Mouse (Mus musculus): ENCODE results near the gene Chd2. TPM values are rescaled to one million over a fixed set of nuclear protein-coding genes. Genes with fewer than 3 reads are reported as not detected.

Chd2 gene
- polyA plus RNA-seq, 1 experiment from 2014 or later, result 44.7 TPM

DNA sequence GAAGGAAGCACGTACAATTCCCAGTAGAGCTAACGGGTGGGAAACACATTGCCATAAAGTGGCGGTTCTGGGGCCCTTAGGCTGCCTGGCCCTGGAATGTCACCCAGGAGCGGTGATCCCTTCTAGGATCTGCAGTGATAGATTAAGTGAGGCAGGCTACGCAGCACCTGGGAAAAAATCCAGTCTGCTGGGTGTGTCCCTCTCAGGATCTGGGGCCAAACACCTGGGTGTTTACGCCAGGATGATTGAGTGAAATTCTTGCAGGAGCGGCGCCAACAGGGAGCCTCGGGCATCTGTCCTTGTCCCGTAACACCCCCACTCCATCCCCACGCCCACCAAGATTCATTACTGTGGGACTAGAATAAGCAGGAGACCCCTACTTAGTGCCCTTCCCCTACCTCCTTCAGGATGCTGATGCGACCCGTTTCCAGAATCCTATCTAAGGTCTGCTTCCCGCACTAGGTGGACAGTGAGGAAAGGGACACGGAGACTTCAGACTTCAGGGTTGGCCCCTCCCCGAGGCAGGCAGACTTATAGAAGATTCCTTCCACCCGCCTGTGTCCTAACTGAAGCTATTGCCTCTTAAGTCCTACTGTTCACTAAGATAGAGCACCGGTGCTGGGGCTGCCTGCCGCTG, 142.7 kb downstream of the Chd2 start:
- DNase-seq (ENCODE audit: low spot score) (no peak), ATAC-seq (ENCODE audit: insufficient read depth, low FRiP score, low TSS enrichment) (no peak)
- peak overlapping the region; percentile 87 for H3K27ac ChIP-seq (ENCODE audit: low read depth, low read length)
- peak overlapping the region; percentile 35 for H3K9ac ChIP-seq (ENCODE audit: low read length)
- no peaks in the 10 kb centered on the region for H3K9me3 ChIP-seq (ENCODE audit: control insufficient read depth, low read length)
- H3K36me3 ChIP-seq (ENCODE audit: control insufficient read depth, insufficient read depth, low read length), result peaks cover 2% of the 10 kb centered on the region; the same call in 1 of the 2 replicates
- peak overlapping the region; percentile 22 for H3K4me3 ChIP-seq (ENCODE audit: low read depth, low read length)
- H3K27me3 ChIP-seq (ENCODE audit: control insufficient read depth, insufficient read depth, low read length), result no peaks in the 10 kb centered on the region
- peaks cover 79% of the 10 kb centered on the region for H3K4me1 ChIP-seq (ENCODE audit: control insufficient read depth, insufficient read depth, low read length)
- WGBS, result 3% methylated on average over 19 of the region's 19 CpGs
- peak overlapping the region; percentile 59 for H3K4me2 ChIP-seq (ENCODE audit: low read depth)

DNA sequence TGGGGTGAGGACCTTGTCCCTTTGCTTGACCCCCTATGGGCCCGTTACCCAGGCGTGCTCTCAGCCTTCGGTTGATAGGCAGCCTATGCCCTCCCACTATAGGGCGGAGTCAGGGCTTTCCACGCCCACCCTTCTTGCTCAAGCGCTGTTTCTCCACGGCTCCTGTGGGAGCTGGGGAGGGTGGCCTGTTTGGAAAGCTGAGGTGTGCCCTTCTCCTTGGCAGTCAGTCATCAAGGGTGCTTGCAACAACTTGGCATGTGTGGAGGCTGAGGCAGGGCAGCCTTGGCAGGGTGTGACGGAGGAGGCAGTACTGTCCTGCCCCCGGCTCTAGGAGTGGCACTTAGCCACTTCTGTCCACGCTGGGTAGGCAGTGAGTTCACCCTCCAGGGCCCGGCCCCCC, 143.3 kb downstream of the Chd2 start:
- peak overlapping the region; percentile 22; the same call in 1 of the 2 replicates for H3K4me3 ChIP-seq (ENCODE audit: low read depth, low read length)
- no peak; the same call in 1 of the 2 replicates for ATAC-seq (ENCODE audit: insufficient read depth, low FRiP score, low TSS enrichment)
- no peaks in the 10 kb centered on the region for H3K27me3 ChIP-seq (ENCODE audit: control insufficient read depth, insufficient read depth, low read length)
- H3K9ac ChIP-seq (ENCODE audit: low read length), result peak overlapping the region; percentile 35; the same call in 1 of the 2 replicates
- H3K36me3 ChIP-seq (ENCODE audit: control insufficient read depth, insufficient read depth, low read length), result peaks cover 2% of the 10 kb centered on the region; the same call in 1 of the 2 replicates
- H3K9me3 ChIP-seq (ENCODE audit: control insufficient read depth, low read length), result no peaks in the 10 kb centered on the region
- 9% methylated on average over 11 of the region's 11 CpGs for WGBS
- H3K4me1 ChIP-seq (ENCODE audit: control insufficient read depth, insufficient read depth, low read length), result peaks cover 75% of the 10 kb centered on the region
- H3K4me2 ChIP-seq (ENCODE audit: low read depth), result peak overlapping the region; percentile 59
- DNase-seq (ENCODE audit: low spot score), result peak; percentile 79
- H3K27ac ChIP-seq (ENCODE audit: low read depth, low read length), result peak overlapping the region; percentile 87

- WGBS, result 46% methylated on average over 4 of the region's 4 CpGs
- H3K9me3 ChIP-seq (ENCODE audit: control insufficient read depth, low read length), result no peaks in the 10 kb centered on the region
- peak overlapping the region; percentile 90 for H3K4me3 ChIP-seq (ENCODE audit: low read depth, low read length)
- ATAC-seq (ENCODE audit: insufficient read depth, low FRiP score, low TSS enrichment), result no peak
- peak overlapping the region; percentile 92 for H3K4me2 ChIP-seq (ENCODE audit: low read depth)
- peak overlapping the region; percentile 96; the same call in 1 of the 2 replicates for H3K27ac ChIP-seq (ENCODE audit: low read depth, low read length)
- DNase-seq (ENCODE audit: low spot score), result peak; percentile 15
- 0 out of 2 replicates have a peak, but pooled peaks cover 2% of the 10 kb centered on the region for H3K36me3 ChIP-seq (ENCODE audit: control insufficient read depth, insufficient read depth, low read length)
- H3K9ac ChIP-seq (ENCODE audit: low read length), result peak overlapping the region; percentile 97
- H3K4me1 ChIP-seq (ENCODE audit: control insufficient read depth, insufficient read depth, low read length), result peaks cover 57% of the 10 kb centered on the region
- no peaks in the 10 kb centered on the region for H3K27me3 ChIP-seq (ENCODE audit: control insufficient read depth, insufficient read depth, low read length)
Observed at GRCm38 (mm10) chr7:73394013-73394409, 147.6 kb downstream of the Chd2 start.

GRCm38 (mm10) chr7:73393307-73394012, 148.2 kb downstream of the Chd2 start:
- no peaks in the 10 kb centered on the region for H3K9me3 ChIP-seq (ENCODE audit: control insufficient read depth, low read length)
- 0 out of 2 replicates have a peak, but pooled peaks cover 2% of the 10 kb centered on the region for H3K36me3 ChIP-seq (ENCODE audit: control insufficient read depth, insufficient read depth, low read length)
- DNase-seq (ENCODE audit: low spot score), result peak; percentile 61
- H3K4me3 ChIP-seq (ENCODE audit: low read depth, low read length), result peak overlapping the region; percentile 90
- H3K9ac ChIP-seq (ENCODE audit: low read length), result peak overlapping the region; percentile 97
- H3K4me2 ChIP-seq (ENCODE audit: low read depth), result peak overlapping the region; percentile 92
- no peaks in the 10 kb centered on the region for H3K27me3 ChIP-seq (ENCODE audit: control insufficient read depth, insufficient read depth, low read length)
- peak overlapping the region; percentile 96 for H3K27ac ChIP-seq (ENCODE audit: low read depth, low read length)
- ATAC-seq (ENCODE audit: insufficient read depth, low FRiP score, low TSS enrichment), result no peak
- H3K4me1 ChIP-seq (ENCODE audit: control insufficient read depth, insufficient read depth, low read length), result peaks cover 51% of the 10 kb centered on the region
- WGBS, result 35% methylated on average over 9 of the region's 9 CpGs

DNA sequence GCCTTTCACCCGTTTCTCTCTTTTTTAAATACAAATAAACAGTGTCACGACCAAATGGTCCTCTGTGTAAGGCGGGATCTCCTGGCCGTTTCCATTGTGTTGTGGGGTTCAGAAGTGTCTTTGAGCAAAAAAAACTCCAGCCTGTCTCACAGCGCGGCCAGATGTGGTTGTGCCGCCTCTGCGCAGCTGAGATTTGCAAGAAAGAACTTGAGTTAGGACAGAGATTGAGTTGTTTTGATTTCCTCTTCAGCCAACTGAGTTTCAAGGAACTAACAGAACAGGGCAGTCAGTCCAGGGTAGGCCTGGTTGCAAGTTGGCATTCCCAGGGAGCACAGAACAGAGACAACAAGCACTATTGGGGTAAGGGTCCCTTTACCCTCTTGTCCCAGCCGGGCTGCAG, 149.3 kb downstream of the Chd2 start:
- Histone ChIP-seq H3K4me3 (ENCODE audit: low read depth, low read length) (peak overlapping the region; percentile 90), H3K9ac (ENCODE audit: low read length) (peak overlapping the region; percentile 97), H3K4me2 (ENCODE audit: low read depth) (peak overlapping the region; percentile 92), H3K36me3 (ENCODE audit: control insufficient read depth, insufficient read depth, low read length) (0 out of 2 replicates have a peak, but pooled peaks cover 2% of the 10 kb centered on the region), H3K9me3 (ENCODE audit: control insufficient read depth, low read length) (no peaks in the 10 kb centered on the region), H3K4me1 (ENCODE audit: control insufficient read depth, insufficient read depth, low read length) (peaks cover 40% of the 10 kb centered on the region), H3K27me3 (ENCODE audit: control insufficient read depth, insufficient read depth, low read length) (no peaks in the 10 kb centered on the region), H3K27ac (ENCODE audit: low read depth, low read length) (peak overlapping the region; percentile 96)
- DNase-seq (ENCODE audit: low spot score), result peak; percentile 61
- ATAC-seq (ENCODE audit: insufficient read depth, low FRiP score, low TSS enrichment), result no peak
- WGBS, result 0% methylated on average over 9 of the region's 9 CpGs

- Histone ChIP-seq H3K36me3 (ENCODE audit: control insufficient read depth, insufficient read depth, low read length) (0 out of 2 replicates have a peak, but pooled peaks cover 2% of the 10 kb centered on the region), H3K4me3 (ENCODE audit: low read depth, low read length) (peak overlapping the region; percentile 90), H3K4me1 (ENCODE audit: control insufficient read depth, insufficient read depth, low read length) (peaks cover 38% of the 10 kb centered on the region), H3K9me3 (ENCODE audit: control insufficient read depth, low read length) (no peaks in the 10 kb centered on the region), H3K4me2 (ENCODE audit: low read depth) (peak overlapping the region; percentile 92), H3K9ac (ENCODE audit: low read length) (peak overlapping the region; percentile 97), H3K27me3 (ENCODE audit: control insufficient read depth, insufficient read depth, low read length) (no peaks in the 10 kb centered on the region), H3K27ac (ENCODE audit: low read depth, low read length) (peak overlapping the region; percentile 96)
- 0% methylated on average over 39 of the region's 39 CpGs for WGBS
- DNase-seq (ENCODE audit: low spot score) (peak; percentile 72), ATAC-seq (ENCODE audit: insufficient read depth, low FRiP score, low TSS enrichment) (peak; percentile 14; the same call in 1 of the 2 replicates)
Observed at GRCm38 (mm10) chr7:73391518-73392321, 149.9 kb downstream of the Chd2 start.

- WGBS, result under 1% methylated on average over 25 of the region's 42 CpGs
- peak overlapping the region; percentile 92 for H3K4me2 ChIP-seq (ENCODE audit: low read depth)
- H3K9me3 ChIP-seq (ENCODE audit: control insufficient read depth, low read length), result no peaks in the 10 kb centered on the region
- H3K4me1 ChIP-seq (ENCODE audit: control insufficient read depth, insufficient read depth, low read length), result peaks cover 34% of the 10 kb centered on the region
- H3K27me3 ChIP-seq (ENCODE audit: control insufficient read depth, insufficient read depth, low read length), result no peaks in the 10 kb centered on the region
- H3K9ac ChIP-seq (ENCODE audit: low read length), result peak overlapping the region; percentile 97
- DNase-seq (ENCODE audit: low spot score) (peak; percentile 92), ATAC-seq (ENCODE audit: insufficient read depth, low FRiP score, low TSS enrichment) (peak; percentile 79)
- 0 out of 2 replicates have a peak, but pooled peaks cover 2% of the 10 kb centered on the region for H3K36me3 ChIP-seq (ENCODE audit: control insufficient read depth, insufficient read depth, low read length)
- H3K27ac ChIP-seq (ENCODE audit: low read depth, low read length), result peak overlapping the region; percentile 96
- H3K4me3 ChIP-seq (ENCODE audit: low read depth, low read length), result peak overlapping the region; percentile 90
Observed at GRCm38 (mm10) chr7:73391002-73391517, 150.6 kb downstream of the Chd2 start.

GRCm38 (mm10) chr7:73390426-73391001, 151.1 kb downstream of the Chd2 start:
- ATAC-seq (ENCODE audit: insufficient read depth, low FRiP score, low TSS enrichment), result peak; percentile 17
- Histone ChIP-seq H3K9me3 (ENCODE audit: control insufficient read depth, low read length) (no peaks in the 10 kb centered on the region), H3K4me1 (ENCODE audit: control insufficient read depth, insufficient read depth, low read length) (peaks cover 29% of the 10 kb centered on the region), H3K36me3 (ENCODE audit: control insufficient read depth, insufficient read depth, low read length) (0 out of 2 replicates have a peak, but pooled peaks cover 2% of the 10 kb centered on the region), H3K27ac (ENCODE audit: low read depth, low read length) (peak overlapping the region; percentile 96), H3K27me3 (ENCODE audit: control insufficient read depth, insufficient read depth, low read length) (no peaks in the 10 kb centered on the region), H3K4me3 (ENCODE audit: low read depth, low read length) (peak overlapping the region; percentile 90), H3K9ac (ENCODE audit: low read length) (peak overlapping the region; percentile 97), H3K4me2 (ENCODE audit: low read depth) (peak overlapping the region; percentile 92)
- 1% methylated on average over 18 of the region's 18 CpGs for WGBS
- DNase-seq (ENCODE audit: low spot score), result peak; percentile 66

Data from neural tube, embryonic 11.5 days (tissue).